Mouse (Mus musculus): Measurements from ENCODE around the gene Fam49a.
"Not testable (repeated sequence)": the region's sequence is repeated elsewhere in the genome, so short reads cannot be mapped to it uniquely, and the experiment has no call there.

The Fam49a gene

DNA sequence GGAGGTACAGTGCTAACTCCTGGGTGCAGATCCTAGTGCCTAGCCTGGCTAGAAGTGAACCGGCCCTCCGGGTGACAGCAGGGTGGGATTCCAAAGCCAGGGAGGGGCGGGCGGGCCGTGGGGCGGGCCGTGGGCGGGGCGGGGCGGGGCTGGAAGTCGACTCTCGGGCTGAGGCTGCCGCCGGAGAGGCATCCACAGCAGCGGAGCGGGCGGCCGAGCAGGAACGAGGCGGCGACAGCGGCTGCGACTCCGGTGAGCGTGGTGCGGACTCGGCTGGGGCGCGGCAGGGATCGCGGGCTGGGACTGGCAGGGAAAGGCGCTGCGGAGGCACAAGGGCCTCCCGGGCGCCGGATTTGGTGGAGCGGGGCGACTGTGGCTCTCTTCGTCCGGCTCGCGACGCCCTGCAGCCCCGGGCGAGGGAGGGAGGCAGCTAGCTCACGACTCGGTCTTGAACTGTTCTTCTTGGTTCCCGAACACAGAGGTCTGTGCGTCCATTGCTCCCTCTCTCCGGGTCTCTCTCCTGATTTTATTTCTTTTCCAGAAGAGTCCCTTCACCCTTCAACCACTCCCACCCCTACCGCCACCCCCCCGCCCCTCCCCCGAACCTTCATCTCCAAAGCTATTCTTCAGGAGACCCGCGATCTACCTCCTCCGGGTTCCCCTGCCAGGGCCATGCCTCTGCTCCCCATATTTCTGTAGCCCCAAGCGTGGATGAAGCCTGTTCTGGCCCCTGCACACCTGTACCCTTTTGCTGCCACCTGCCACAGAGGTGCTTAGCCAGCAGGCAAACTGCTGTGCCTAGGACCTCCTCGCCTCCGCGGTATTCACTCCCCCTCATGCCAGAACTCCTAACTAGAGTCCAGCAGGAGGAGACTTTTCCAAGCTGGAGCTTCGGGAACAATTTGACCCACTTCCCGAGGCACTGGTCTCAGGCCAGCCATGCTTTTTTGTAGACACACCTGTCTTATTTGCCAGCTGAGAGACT is at the start of gene Fam49a:
Fam49a (plus strand) TSS at position 153 of the 985 bp plus-strand sequence.
- DNase-seq (ENCODE audit: low spot score), result no peak

DNA sequence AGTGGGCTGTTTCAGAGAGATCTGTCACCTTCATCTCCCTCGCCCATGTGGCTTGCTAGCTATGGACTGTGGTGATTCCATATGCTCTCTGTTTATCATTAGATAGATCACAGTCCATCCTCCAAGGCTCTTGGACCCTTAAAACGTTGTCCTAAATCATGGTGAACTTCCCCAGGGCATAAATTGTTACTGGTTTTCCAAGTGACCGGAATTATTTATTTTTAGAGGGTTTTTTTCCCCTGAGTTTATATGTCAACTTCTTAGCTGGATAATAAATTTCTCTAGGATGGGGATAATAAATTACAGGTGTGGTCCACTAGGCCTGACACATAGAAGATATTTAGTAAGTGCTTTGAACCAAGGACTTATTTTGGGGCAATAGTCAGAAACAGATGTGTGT is 48.4 kb upstream of the Fam49a start:
- no peak for DNase-seq (ENCODE audit: low spot score)

DNA sequence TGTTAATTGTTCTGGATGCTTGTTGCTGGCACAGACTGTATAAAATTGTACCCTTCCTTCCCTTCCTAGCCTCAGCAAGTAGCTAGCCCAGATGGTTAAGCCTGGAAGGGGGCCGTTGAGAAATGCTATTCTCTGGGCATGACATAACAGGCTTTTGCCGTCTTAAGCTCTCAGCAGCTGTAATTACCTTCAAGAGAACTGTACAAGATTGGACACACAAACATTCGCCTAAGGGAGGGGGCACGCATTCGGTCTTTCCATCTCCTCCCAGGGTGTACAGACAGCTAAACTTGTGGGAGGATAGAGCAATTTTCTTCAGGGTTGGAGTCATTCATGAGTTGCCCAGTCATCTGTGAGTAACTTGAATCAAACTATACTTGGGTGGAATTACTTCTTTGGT is 43.0 kb upstream of the Fam49a start:
- no peak for DNase-seq (ENCODE audit: low spot score)

DNA sequence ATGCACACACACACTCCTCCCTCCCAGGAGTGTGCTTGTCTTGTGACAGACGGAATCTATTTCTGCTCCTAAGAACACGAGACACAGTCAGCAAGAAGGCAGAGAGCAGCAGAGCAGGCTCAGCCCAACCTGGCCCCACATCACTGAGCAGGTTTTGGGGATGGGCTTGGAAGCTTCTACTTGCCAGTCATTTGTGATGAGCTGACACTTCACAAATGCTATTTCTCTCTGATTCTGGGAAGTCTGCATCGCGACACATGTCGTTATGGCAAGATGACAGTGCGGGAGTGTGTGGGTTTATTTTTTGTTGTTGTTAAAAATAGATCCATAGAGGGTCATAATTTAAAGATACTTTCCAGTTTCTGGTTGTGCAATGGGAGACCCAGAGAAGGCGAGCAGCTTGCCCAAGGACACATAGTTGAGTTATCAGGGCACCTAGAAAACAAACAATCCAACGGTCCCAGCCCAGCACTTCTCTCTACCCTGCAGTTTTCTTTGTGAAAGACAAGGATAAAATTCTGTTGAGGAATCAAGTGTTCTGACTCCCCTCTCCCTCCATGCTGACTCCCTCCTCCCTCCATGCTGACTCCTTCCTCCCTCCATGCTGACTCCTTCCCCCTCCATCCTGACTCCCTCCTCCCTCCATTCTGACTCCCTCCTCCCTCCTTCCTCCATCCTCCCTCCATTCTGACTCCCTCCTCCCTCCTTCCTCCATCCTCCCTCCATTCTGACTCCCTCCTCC is 41.0 kb upstream of the Fam49a start:
- no peak for DNase-seq (ENCODE audit: low spot score)

DNA sequence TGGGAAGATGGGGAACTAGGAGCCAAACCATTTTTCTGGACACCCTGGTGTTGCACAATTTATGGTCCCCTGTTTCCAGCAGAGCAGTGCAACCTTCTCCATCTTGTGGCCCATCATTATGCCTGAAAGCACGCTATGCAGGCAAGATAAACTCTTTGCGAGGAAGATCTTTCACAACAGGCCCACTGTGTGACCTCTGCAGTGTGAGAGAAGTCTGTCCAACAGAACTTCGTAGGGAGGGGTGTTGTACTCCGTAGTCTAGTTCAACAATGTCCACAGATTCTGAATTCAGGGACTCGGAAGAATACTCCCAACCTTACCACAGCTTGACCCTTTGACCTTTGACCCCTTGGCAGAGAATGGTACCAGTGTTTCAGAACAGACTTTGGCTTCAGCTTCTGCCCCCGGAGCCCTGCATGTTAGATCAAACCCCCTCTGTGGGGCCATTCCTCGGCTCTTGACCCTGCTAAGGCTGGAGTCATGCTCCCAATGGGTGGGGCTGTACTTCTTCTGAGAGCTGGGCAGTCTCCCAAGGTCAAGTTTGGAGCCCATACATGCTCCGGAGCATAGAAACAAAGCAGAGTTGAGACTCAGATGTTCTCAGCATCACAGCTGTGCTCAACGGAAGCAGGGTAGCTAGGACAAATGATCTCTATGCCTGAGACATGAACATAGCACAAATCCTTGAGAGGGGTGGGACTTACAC is 39.2 kb upstream of the Fam49a start:
- no peak for DNase-seq (ENCODE audit: low spot score)

DNA sequence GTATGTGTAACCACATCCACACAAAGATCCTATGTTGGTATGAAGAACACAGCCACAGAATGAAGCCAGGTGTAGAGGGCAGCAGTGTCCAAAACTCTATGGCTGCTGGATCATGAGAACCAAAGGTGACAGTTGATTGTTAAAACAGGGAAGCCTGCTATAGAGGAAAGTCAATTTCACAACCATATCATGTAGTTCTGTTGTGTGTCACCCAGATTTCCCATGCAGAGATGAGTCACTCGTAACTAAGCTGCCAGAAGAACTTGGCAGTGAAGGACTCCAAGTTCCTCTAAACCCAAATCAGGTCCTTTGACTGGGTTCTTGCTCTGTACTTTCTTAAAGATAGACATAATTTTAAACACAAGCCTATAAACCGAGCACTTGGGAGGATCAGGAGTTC is 38.6 kb upstream of the Fam49a start:
- no peak for DNase-seq (ENCODE audit: low spot score)

DNA sequence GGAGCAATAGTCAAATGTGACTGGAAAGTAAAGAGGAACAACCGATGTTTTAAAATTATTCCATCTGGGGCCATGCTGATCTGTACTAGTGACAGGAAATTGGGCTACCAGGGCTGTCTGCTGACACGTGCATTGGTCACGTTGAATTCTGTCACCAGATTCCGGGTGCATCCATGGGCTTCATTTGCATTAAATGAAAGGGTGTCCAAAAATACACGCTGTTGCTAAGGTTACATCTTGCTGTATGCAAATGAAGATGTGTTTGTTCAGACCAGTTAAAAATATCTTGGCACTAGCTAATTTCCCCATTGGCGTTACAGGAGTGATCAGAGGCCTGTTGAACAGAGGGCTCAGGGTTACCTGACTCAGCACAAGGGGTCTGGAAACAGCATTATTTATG is 36.2 kb upstream of the Fam49a start:
- DNase-seq (ENCODE audit: low spot score), result no peak

DNA sequence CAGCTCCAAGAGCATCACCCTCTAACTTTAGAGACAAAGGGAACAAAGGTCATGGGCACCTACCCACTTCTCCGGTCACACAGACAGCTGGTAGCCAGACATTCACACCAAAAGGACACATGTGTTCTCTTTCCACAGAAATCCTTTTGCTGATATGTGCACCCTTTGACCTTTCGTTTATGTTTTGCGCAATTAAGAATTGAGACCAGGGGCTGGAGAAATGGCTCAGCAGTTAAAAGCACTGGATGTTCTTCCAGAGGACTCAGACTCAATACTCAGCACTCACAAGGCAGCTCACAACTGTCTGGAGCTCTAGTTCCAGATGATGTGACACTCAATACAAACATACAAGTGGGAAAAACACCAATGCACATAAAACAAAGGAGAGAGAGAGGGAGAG is 34.3 kb upstream of the Fam49a start:
- DNase-seq (ENCODE audit: low spot score), result no peak

DNA sequence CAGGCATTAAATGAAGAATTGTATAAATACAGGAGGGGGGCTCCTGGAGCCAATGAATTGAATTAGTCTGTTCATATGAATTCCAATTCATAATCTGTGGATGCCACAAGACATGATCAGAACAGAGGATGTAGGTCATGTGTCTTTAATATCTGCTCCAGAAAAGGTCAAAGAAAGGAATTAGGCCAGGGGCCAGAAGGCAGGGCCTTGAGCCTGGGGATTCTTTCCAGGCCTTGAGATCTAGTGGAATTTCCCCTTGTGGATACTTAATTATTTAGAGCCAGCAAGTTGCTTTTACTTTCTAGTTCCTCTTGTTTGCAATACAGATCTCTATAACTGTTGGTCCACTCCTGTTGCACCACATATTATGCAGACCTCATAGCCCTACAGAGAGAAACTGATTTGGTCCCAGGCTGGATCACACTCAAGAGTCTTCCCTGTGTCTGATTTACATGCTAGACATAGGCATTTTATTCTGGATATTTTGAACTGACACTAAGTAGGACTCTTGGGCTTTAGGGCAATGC is 31.8 kb upstream of the Fam49a start:
- no peak for DNase-seq (ENCODE audit: low spot score)

DNA sequence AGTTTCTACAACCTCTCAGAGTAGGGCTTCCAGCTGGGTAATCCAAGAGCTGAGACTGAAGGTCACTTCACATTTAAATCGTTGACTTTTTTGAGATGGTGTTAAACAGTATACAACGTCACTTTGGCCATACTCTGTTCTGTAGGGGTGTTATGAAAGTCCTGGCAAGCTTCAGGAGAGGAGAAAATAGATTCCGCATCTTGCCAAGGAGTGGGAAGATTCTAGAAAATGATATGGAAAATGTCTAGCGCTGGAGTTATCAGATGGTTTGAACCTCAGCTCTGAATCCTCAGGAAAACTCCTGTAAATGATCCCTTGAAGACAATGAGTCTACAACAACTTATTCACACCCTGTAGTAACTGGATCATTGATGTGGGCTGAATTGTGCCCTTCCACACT is 29.8 kb upstream of the Fam49a start:
- DNase-seq (ENCODE audit: low spot score), result no peak

DNA sequence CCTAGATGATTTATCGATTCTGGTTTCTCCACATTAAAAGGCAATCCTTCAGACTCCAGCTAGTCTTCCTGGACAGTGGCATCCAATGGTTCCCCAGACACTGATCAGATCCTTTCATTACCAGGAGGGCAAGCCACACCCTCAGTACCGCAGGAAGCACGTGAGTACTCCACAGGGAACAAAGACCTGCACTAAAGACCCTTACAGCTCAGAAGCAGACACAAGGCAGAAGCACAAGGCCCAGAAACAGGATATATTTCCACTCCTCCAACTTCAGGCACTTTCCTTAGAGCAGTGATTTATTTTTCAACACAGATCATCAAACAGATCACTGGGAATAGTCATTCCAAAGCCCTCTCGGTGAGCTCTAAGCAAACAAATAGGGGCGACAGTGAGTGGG is 25.0 kb upstream of the Fam49a start:
- DNase-seq (ENCODE audit: low spot score), result no peak

DNA sequence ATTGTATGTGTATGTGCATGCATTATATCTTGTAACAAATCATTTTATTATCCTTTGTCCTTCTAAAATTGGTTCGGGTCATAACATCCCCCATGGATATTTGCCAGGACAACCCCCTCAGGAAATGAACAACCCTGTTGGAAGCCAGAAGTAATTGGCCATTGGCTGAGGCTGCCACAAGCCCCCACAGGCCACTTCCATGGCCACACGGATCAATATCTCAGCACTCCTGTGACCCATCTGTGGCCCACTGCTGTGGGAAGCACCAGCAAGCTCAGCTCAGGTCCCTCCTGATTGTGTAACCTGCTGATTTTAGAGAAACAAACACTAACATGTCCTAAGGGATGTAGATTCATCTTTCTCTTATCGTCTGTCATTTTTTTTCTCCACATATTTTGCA is 22.4 kb upstream of the Fam49a start:
- no peak for DNase-seq (ENCODE audit: low spot score)

DNA sequence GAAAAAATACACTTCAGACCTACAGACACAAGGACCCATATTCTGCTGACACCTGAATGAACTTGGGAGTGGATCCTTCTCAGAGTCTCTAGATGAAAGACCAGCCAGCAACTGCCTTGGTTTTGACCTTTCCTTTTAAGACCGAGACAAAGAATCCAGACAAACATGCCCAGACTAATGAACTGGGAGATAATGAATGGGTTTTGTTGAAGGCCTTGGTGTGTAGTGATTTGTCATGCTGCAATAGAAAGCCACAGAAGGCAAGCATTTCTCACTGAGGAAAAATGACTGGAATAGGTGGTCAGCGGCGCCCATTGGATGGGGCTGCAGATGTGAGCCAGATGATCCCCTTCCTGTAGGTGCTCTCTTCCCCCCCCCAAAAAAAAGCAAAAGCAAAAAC is 18.8 kb upstream of the Fam49a start:
- DNase-seq (ENCODE audit: low spot score), result no peak

DNA sequence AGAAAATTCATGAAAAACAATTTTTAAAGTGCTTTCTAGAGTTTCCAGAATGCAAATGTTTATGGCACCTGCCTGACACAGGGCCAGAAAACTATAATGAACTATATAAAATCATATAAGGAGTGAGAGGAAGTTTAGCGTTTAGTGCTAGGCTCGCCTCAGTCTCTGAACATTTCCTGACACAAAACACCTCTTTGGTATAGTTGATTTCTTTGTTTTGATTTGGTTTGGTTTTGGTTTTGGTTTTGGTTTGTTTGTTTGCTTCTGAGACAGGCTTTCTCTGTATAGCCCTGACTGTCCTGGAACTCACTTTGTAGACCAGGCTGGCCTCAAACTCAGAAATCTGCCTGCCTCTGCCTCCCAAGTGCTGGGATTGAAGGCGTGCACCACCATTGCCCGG is 14.9 kb upstream of the Fam49a start:
- DNase-seq (ENCODE audit: low spot score), result not testable (repeated sequence)

DNA sequence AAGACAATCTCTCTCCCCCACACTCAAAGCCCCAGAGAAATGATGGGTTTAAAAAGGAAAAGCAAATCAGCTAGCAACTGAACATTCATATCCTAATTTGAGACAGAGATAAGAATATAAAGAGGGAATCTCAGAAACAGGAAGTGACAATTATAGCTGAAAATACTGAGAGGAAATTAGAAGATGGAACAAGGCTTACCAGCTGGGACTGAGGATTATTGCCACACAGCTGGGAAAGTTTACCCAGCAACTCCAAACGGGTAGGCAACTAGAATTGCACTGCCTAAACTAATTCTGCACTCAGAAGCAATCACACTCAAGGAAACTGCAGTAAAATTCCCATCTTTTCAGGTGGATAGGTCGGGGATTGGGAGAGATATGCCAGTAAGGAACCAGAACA is 12.4 kb upstream of the Fam49a start:
- DNase-seq (ENCODE audit: low spot score), result no peak

DNA sequence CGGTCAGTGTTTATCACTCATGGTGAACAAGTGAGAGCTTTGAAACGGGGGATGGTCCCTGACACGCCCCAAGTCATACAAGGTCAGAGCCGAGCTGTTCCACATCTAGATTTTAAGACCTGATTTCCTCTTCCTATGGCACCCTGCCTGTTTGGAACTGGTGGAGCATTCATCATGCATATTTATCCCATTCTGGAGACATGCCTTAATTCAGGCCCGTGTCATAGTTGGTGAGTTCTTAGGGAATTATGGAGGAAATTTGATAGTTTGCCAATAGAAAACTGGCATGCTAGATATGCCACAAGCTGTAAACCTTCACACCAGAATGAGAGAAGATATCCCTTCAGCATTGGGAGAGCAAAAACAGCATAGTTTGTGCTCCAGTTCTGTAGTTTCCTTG is 8.4 kb upstream of the Fam49a start:
- no peak for DNase-seq (ENCODE audit: low spot score)

DNA sequence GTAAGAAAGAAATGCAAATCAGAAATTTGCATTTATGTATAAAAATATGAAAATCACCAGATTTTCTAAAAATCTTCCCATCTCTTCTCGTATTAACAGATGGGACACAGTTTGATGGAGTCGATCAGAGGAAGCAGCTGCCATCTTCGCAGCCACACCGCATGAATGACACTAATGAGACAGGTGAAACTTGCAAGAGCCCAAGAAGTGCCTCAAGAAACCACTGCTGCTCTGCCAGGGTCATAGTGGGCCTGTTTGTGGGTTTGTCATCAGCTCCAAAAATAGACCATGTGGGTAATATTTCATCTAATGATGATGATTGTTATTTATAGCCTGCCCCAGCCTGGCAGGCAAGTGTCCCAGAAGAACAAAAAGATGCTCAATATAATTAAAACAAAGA is 7.8 kb upstream of the Fam49a start:
- DNase-seq (ENCODE audit: low spot score), result no peak

DNA sequence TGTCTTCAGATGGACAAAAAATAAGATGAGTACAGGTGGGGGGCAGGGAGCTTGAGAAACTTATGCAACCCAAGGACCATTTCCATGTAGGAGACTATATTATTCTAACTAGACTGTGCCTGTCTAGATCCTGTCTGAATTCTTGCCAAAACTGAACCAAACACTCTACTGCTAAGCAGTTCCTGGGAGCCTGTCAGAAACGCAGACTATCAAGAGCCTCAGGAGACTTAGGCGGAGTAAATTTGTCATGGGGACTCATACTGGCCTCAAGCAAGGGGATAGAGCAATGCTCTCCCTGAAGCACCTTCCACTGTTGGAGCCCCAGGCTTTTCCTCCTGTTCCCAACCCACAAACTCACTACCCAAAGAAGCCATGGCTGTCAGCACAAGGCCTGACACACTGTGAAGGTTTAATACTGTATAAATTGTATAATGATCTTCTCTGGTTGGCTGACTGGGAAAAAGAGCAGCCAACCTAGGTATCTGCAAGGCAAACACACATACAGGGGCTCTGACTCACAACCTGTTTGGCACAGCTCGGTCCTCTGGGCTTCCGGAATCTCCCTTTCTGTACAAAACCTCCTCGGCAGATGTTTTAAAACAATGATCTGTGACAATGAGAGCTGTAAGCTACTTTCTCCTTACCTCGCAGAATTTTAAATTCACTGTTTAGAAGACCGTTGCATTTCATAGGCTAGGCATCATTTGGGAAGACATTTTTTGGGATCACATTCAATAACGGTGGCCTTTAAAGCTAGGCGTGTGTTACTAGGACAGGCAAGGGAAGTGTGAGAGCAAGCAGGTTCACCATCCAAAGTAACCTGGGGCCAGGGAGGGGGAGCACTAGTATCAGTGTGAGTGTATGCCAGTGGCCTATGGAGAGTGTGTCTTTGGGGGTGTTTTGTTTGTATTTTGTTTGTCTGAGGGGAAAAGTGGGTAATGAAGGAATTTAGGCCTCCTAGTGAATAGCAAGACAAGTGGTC is 669 bp upstream of the Fam49a start:
- DNase-seq (ENCODE audit: low spot score), result no peak

DNA sequence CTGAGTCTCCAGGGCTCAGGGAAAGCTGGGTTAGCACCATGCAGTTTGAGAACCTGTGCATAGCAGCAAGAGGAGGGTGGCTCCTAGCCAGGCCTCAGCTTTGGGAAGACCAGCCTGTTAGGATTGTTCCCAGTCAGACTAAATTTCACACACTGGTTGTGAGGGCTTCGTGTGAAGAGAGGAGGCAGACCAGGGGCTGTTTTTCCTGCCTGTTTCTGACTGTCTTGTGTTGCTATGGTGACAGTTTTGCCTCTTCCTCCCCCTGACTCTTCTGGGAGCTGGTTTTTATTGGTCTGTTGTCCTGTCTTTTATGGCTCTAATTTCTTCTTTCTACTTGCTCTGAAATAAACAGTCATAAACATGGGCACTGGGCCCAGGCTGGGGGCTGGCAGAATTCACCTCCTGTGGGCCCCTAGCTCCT is 1.4 kb downstream of the Fam49a start:
- DNase-seq (ENCODE audit: low spot score), result no peak

DNA sequence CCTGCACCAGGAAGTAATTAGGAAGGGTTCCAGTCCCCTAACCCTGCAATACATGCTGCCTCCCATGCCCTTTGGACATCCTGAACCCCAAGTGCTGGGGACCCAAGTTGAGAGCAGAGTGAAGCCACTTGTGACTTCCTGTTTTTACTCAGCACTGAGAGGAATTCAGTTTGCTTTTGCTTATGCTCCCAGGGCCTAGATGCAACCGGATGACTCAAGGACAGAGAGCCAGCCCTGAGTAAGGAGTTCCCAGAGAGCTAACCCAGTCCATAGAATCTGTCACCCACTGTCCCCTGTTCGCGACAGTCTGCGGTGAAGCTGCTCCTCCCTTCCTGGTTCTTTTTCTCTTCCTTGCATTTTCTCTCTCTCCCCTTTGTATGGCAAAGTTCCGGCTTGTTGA is 2.2 kb downstream of the Fam49a start:
- no peak for DNase-seq (ENCODE audit: low spot score)

DNA sequence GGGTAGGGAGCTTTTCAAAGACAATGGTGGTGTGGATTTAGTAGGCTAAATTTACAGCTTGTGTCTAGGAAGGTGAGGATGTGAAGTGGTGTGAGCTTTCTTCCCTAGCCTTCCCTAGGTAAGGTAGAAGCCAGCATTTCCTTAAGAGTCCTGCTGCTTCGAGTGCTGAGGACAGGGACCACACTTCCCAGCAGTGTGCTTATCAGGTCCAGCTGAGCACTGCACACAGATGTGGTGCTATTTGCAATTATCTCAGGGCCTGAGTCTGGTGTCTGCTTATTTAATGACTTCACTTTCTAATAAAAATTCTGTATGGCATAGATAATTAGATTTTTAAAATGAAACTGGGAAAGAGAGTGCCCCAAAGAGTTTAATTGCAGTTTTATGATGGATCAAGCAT is 4.6 kb downstream of the Fam49a start:
- no peak for DNase-seq (ENCODE audit: low spot score)
